Mouse (Mus musculus): ENCODE measurements around the gene Mydgf.

The Mydgf gene

DNA sequence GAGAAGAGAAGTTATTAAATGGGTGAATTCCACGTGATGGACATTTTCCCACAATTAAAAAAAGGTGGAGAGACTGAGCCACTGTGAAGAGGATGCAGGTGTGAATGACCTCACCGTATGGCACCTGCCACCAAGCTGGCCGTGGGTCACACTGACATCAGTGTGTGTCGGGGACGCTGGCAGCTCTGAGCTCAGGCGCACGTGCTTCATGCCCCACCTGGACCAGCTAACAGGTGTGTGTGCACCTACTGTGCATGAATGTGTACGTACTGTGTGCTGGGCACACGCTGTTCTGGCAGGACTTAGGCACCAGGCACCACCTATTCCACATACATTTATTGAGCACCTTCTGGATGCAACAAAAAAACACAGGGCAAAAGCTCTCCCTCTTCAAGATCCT, 39.2 kb downstream of the Mydgf start:
- no peak for DNase-seq (ENCODE audit: low spot score in 2 of 2)

DNA sequence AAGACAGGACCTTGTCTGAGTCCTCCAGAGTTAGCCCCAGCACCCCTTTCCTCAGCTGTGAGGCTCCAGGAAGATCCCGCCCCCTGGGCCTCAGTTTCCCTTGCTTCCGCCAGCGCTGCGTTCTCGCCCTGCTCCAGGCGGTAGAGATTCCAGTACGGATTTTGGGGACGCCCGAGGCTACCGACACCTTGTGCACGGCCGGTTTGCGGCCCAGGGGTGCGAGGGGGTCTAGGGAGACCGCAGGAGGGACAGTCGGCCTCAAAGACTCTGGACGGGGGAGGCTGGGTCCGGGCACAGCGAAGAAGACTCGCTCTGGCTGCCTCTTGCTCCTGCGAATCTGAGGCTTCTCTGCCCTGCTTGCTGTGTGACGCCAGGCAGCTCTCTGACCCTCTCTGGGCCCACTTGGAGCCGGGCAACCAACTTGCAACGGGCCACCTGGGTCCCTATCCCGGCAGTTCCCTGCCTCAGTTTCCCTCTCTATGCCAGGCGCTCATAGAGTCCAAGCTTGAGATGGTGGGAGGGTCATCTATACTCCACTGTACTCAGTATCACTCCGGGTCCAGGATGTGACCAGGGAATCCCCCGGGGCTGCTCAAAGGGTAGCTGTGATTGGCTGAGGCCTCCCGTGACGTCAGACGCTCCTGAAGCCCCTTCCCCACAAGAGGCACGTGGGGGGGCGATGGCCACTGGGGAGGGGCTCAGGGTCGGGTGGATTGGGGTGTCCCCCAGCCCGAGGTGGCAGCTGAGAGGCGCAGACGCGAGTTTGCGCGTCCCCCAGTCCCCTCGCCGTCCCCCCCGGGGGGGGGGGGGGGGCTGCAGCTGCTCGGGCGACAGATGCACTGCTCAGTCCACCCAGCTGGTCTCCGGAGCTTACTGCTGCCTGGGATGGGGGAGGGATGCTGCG, 41.8 kb downstream of the Mydgf start:
- no peak for DNase-seq (ENCODE audit: low spot score in 2 of 2)

DNA sequence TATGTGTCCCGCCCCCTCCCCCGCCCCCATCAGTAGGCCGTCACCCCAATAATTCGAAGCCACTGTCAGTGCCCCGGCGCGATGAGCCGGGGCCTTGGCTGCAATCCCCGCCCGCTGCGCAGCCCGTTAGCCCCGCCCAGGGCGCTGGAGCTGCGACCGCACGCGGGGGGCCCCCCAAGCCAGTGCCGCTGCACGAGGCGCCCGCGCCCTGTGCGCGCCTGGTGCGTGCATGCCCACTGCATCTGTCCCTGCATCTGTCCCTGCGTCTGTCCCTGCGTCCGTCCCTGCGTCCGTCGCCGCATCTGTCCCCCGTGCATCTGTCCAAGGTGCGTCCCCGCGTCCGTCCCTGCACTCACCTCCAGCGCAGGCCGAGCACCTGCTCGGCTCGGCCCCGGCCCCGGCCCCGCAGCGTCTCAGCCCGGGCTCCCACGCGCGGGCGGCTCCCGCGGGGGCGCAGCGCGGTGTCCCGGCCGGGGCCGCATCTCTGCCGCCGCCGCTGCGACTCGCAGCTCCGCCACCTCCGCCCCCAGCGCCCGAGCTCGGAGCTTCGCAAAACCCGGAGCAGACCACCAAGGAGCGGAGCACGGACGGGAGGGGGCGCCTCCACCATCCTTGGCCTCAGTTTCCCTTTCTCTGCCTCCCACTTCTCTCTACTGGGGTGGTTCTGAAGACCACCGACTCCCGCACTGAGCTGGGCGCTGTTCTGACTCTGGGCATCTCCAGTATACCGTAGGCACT, 43.7 kb downstream of the Mydgf start, which contains the start of gene Sema6b:
Gene Sema6b (minus strand): TSS at position 486 of the 738 bp plus-strand sequence.
- DNase-seq (ENCODE audit: low spot score in 2 of 2) = peak; percentile 61 to 81

DNA sequence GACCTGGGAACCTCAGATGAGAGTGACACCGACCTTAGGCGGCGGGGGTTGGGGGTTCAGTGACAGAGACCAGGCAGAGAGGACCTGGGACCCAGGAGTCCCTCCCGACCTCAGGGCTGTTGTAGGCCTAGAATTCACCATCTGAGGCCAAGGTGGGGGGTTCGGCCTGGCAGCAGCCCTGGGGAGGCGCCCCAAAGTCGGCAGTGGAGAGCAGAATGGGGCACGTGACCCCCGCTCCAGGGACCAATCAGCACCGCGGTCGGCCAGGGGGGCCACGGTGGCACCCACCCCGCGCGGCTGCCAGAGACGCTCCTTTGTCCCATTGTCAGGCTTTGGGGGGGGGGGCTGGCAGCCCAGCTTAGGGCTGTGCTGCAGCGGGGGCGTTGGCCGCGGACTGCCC, 44.4 kb downstream of the Mydgf start:
- no peak for DNase-seq (ENCODE audit: low spot score in 2 of 2)

DNA sequence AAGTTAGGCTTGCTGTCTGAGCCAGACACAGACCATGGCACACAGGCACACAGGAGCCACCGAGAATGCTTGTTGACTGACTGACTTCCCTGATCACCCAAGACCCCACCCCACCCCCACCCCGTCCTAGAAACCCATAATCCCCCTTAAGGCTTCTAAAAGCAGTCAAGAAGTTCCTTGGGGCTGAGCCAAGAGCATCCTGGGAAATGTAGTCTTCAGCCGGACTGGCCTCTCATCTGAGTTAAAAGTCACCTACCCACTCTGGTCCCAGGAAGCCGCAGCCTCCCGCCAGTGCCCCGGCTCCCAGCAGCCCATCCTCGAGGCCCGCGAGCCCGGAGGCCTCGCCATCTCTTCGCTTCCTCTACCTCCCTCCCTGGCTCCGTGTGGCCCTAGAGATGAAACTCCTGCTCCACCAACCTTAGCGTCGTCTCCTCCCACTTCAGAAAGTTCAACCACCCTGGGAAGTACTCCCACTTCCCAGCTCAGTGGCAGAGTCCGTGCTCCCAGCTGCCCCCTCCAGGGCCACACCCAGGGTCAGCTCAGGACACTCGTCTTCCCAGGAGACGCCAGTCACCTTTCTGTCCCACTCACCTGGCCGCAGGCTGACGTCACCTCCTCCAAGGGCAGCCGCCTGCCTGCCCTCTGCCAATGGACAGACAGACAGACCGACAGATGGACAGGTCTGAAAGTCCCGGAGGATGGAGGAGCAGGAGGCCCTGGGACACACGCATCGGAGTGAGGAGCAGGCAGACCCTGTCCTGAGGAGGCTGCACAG, 45.7 kb downstream of the Mydgf start:
- no peak for DNase-seq (ENCODE audit: low spot score in 2 of 2)

DNA sequence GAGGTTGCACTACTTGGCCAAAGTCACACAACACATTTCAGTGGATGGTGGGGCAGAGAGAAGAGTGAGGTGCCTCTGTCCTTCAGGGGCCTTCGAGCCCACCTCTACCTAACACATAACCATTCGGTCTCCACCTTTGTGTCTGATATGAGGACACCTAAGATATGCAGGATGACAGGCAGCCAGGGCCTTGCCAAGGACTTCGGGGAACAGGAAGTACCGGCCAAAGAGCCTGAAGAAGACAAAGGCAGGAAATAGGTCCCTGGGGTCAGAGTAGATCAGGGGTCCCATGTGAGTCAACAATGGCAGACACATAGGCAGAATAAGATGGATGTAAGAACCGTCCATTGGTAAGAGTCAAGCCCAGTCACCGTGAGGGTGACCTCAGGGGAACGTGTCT, 47.2 kb downstream of the Mydgf start:
- DNase-seq (ENCODE audit: low spot score in 2 of 2) = no peak

DNA sequence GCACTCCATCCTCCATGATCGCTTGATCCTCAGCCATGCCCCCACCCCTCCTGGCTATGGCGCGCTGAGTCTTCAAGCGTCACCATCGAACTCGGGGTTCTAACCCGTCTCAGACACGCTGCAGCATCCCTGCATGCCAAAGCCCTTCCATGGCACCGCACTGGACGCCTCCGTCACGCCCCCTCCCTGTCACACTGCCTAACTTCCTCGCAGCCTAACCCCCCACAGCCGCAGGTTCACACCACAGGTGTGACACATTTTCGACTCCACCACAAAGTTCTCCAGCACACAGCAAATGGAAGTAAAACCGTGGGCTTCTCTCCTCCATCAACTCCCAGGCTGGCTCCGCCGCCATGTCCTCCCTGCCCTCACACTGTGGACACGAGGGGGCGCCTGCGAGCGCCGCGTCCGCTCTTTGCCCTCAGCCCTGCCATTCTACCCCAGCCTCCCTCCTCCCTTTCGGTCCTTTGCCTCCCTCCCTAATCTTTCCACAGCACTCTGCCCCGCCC, 49.2 kb downstream of the Mydgf start:
- DNase-seq (ENCODE audit: low spot score in 2 of 2) = peak; percentile 54 to 84

DNA sequence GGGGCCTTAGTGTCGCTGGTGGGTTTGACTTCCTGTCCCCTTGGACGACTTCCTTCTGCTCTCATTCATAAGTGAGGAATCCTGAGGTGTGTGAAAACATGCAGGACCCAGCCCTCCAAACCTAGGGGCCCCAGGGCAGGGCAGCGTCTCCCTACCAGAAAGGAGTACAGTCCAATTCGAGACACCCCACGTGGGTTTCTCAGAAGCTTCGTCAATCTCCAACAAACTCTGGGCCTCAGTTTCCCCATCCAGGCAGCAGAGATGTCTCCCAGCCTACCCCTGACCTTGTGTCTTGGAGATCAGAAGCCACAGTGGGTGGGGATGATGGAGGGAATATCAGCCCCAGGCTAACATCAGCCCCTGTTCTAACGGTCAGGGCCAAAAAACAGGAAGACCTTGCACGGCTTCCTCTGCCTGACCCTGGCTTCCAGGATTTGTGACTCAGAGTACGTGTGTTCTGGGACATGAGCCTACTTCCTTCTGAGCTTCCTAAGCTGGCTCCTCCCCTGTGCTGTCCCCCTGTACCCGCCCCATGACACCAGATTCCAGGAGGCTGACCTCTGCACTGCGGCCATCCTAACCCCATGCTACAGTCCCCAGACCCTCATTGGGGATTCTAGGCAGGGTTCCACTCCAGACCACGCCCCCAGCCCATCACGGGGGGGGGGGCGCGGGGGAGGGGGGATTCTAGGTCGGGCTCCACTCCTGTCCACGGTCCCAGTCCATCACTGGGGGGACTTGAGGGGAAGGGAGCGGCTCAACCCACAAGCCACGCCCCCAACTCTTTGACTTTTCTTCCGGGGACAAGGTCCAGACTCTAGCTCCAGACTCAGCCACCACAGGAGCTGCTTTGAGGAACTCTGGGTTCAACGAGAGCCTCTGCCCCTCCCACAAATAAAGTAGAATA, 50.0 kb downstream of the Mydgf start:
- DNase-seq (ENCODE audit: low spot score in 2 of 2) = no peak

DNA sequence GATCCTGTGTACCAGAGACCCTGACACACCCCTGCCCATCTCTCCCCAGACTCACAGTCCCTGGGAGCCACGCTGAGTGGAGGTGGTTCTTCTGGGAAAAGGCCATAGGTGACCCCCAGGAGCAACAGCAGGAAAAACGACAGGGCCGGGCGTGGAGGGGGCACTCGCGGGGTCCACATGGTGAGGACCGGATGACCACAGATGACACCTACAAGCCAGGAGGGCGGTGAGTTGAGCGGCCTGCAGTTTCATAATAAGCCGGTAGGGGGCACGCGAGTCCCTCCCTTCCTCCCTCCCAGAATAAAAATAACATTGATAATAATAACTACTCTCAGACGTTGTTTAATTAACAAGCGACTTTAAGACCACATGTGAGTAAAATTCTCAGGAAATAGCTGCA, 51.1 kb downstream of the Mydgf start:
- peak in 1 of 2 experiments; percentile 63 for DNase-seq (ENCODE audit: low spot score in 2 of 2)

DNA sequence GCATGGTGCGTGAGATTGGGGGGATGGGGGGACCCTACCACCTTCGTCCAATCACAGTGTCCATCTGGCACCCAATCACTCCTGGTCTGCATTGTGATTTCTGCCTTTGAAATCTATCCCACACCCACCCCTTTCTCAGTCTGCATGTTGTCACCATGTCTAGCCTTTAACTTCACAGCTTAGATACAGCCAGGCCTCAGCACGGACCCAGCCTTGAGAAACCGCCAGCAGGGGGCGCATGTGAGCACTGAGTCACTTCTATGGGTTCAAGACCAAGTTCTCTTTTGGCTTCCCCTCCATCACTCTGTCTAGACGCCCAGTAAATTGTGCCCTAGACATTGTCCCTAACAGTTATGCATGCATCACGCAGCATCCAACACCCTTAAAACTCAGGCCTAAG, 51.9 kb downstream of the Mydgf start:
- DNase-seq (ENCODE audit: low spot score in 2 of 2) = peak; percentile 37 to 84

DNA sequence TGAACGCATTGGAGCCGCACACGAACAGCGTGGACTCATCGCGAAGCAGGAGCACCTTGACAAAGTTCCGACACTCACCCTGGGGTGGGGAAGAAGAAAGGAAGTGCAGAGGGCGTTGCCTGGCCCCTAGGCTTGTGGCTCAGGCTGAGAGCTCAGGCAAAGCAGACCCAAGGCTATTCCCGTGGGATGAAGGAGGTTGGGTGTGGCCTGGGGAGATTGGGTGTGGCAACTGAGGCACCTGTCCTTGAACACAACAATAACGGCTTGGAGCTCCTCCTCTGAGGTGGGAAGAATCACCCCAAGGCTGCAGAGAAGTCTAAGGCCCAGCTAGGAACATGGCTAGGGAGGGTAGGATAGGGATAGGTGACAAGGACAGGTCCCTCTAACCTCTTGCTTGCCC, 52.6 kb downstream of the Mydgf start:
- DNase-seq (ENCODE audit: low spot score in 2 of 2) = no peak

DNA sequence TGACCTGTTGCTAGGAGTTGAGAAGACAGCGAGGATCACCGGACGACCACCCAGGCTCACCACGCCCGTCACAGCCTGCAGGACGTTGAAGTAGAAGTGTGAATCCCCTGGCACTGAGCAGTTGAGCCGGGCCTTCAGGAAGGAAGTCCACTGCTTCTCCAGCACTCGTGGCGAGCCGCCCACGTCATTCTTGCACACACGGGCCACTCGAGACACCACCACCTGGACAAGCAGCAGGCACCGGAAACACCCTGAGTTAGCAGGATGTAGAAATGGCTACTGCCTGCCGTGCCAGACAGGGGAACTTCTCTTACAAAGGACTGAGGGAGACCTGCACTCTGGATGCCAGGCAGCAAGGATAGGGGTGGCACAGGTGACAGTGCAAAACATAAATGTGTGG, 55.5 kb downstream of the Mydgf start:
- no peak for DNase-seq (ENCODE audit: low spot score in 2 of 2)

DNA sequence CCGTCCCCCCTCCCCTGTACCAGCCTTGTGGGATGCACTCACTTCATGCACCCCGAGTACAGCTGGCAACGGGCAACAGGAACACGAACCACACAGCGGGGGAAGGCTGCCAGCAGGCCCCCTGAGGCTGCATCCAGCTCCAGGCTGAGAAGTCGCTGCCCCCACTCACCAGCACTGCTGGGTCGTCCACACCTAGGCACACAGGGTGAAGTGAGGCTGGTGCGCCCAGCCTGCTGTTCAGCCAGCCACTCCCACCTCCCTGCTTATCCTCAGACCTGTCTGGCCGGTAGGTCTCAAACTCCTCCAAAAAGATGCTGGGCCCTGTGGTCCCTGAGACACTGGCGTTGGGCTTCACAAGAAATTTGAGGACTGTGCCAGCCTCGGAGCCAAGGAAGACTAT, 57.5 kb downstream of the Mydgf start:
- DNase-seq (ENCODE audit: low spot score in 2 of 2) = no peak
